In the genomic region with DNA sequence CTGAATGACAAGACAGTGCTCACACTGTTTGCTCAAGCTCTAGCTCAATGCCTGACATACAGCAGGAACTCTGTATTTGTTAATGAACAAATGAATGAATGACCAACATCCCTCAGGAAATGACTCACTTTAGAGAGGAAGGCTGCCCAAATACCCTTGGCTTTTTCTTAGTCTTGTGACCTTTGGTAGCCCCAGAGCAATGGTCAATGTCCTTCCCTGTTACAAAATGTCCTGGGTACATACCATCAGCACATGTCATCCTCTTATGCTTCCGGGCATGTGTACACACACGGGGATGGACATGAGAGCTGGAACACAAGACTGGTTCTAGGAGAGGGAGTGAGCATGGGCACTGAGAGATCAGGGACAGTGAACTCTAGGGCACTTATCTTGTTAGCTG, we compare ENCODE assay signal across 12 mouse cellular contexts. TPM values are rescaled to one million over a fixed set of nuclear protein-coding genes. Genes with fewer than 3 reads are reported as not detected.
DNase-seq lines count a peak whose midpoint lies in the region; ATAC-seq and TF ChIP-seq lines count a peak whose summit lies in the region.
"Had no signal": no experiment of that assay in that cellular context is flagged by ENCODE, and none has a peak within 500 bp of the region (broad histone marks: within the 10 kb centered on the region; RNA-seq: fewer than 3 reads in every experiment).

No protein-coding gene starts in this region.

- H3K27ac ChIP-seq in embryonic facial prominence, embryonic 15.5 days (replicated peaks): 0 out of 2 replicates have a peak overlapping the region, but pooled peaks have one; percentile 68
- H3K27ac ChIP-seq in limb, embryonic 14.5 days (replicated peaks; ENCODE audit: low read depth, low read length): 0 out of 2 replicates have a peak overlapping the region, but pooled peaks have one; percentile 11

- H3K4me3 ChIP-seq in embryonic facial prominence, embryonic 15.5 days (replicated peaks): no peak overlapping the region
- H3K4me3 ChIP-seq in limb, embryonic 14.5 days (replicated peaks; ENCODE audit: low read length): no peak overlapping the region
- H3K4me3 ChIP-seq: midbrain, embryonic 13.5 days had no signal

- intact Hi-C loops in gastrocnemius, postnatal 14 days (cut with DNase I; ENCODE audit: low total_unique reads): no loop called here

- H3K4me1 ChIP-seq in embryonic facial prominence, embryonic 15.5 days: peaks cover 36% of the 10 kb centered on the region
- peaks cover 20% of the 10 kb centered on the region for H3K4me1 ChIP-seq in limb, embryonic 14.5 days (ENCODE audit: control insufficient read depth, insufficient read depth, low read length)

- H3K9ac ChIP-seq in embryonic facial prominence, embryonic 15.5 days: no peak overlapping the region
- no peak overlapping the region for H3K9ac ChIP-seq in limb, embryonic 14.5 days (ENCODE audit: low read depth, low read length, severe bottlenecking)

- H3K27me3 ChIP-seq in embryonic facial prominence, embryonic 15.5 days: no peaks in the 10 kb centered on the region
- no peaks in the 10 kb centered on the region for H3K27me3 ChIP-seq in limb, embryonic 14.5 days (ENCODE audit: control insufficient read depth, insufficient read depth, low read length)
- H3K27me3 ChIP-seq: midbrain, embryonic 13.5 days had no signal

- DNase-seq in gastrocnemius, adult 18-20 months (ENCODE audit: low spot score): peak; percentile 68
- DNase-seq in gastrocnemius, postnatal 14 days: no peak
- DNase-seq in 416B (ENCODE audit: low read depth): peak; percentile 91
- no peak for DNase-seq in limb, embryonic 14.5 days (ENCODE audit: low spot score)
- DNase-seq in cerebellum, adult 9-10 months: no peak
- no peak for DNase-seq in thymus, postnatal 36 days
- no peak for DNase-seq in frontal cortex, postnatal 10 days (ENCODE audit: low spot score in 2 of 2)
- DNase-seq: right cerebral cortex, postnatal 25 days had no signal

- ATAC-seq in embryonic facial prominence, embryonic 15.5 days (ENCODE audit: insufficient number of reproducible peaks, low FRiP score, low TSS enrichment, low read depth): no peak
- ATAC-seq in limb, embryonic 14.5 days (ENCODE audit: low FRiP score, low read depth): no peak
- ATAC-seq: hindbrain, embryonic 16.5 days; midbrain, embryonic 13.5 days had no signal

- no peaks in the 10 kb centered on the region for H3K9me3 ChIP-seq in embryonic facial prominence, embryonic 15.5 days (replicated peaks)
- H3K9me3 ChIP-seq in limb, embryonic 14.5 days (ENCODE audit: control insufficient read depth, low read length): no peaks in the 10 kb centered on the region
- H3K9me3 ChIP-seq: G1E; midbrain, embryonic 13.5 days had no signal

- H3K36me3 ChIP-seq in embryonic facial prominence, embryonic 15.5 days: no peaks in the 10 kb centered on the region
- no peaks in the 10 kb centered on the region; the same call in 1 of the 2 replicates for H3K36me3 ChIP-seq in limb, embryonic 14.5 days (ENCODE audit: control insufficient read depth, insufficient read depth, low read length)

- H3K4me2 ChIP-seq in embryonic facial prominence, embryonic 15.5 days (replicated peaks): no peak overlapping the region
- H3K4me2 ChIP-seq in limb, embryonic 14.5 days (replicated peaks; ENCODE audit: low read depth, low read length, severe bottlenecking): no peak overlapping the region
- H3K4me2 ChIP-seq: midbrain, embryonic 13.5 days had no signal

- WGBS in embryonic facial prominence, embryonic 15.5 days: 70% methylated on average over 2 of the region's 2 CpGs
- 63% methylated on average over 2 of the region's 2 CpGs for WGBS in limb, embryonic 14.5 days

- no peak for TF ChIP-seq POLR2A in limb, embryonic 14.5 days (IDR thresholded peaks at IDR 0.05; ENCODE audit: borderline replicate concordance, extremely low read depth, insufficient read depth, insufficient read length)

RNA-seq across cellular contexts. Expression of a gene that starts 25.5 kb away (rescaled TPM):
- 10 to 100 TPM; 20.6 to 30.6 TPM for total RNA-seq in gastrocnemius, adult 18-20 months (2021)
- total RNA-seq in gastrocnemius, postnatal 14 days (2021): 10 to 100 TPM; 14.4 to 28.6 TPM
- 99.1 and 99.7 TPM in 2 replicates for polyA plus RNA-seq in embryonic facial prominence, embryonic 15.5 days (2015; fragmentation: Nextera tagmentation; extraction: Ambion mirVana)
- polyA plus RNA-seq in limb, embryonic 14.5 days (2012; rRNA removed): 46.8 and 54.3 TPM in 2 replicates
- 91.2 and 96.3 TPM in 2 replicates for polyA plus RNA-seq in limb, embryonic 14.5 days (2014; fragmentation: Nextera tagmentation; extraction: Ambion mirVana)

RNA-seq across cellular contexts. Expression of a gene that starts 41.7 kb away (rescaled TPM):
- 1 to 10 TPM; 1.6 to 5.3 TPM for total RNA-seq in gastrocnemius, adult 18-20 months (2021)
- total RNA-seq in gastrocnemius, postnatal 14 days (2021): 1 to 10 TPM; 4.1 to 4.7 TPM
- 60.1 and 60.6 TPM in 2 replicates for polyA plus RNA-seq in embryonic facial prominence, embryonic 15.5 days (2015; fragmentation: Nextera tagmentation; extraction: Ambion mirVana)
- polyA plus RNA-seq in limb, embryonic 14.5 days (2012; rRNA removed): 36.0 and 51.3 TPM in 2 replicates
- polyA plus RNA-seq in limb, embryonic 14.5 days (2014; fragmentation: Nextera tagmentation; extraction: Ambion mirVana): 71.8 and 83.6 TPM in 2 replicates

RNA-seq across cellular contexts. Expression of a gene that starts 52.1 kb away (rescaled TPM):
- 1 to 10 TPM; 2.6 to 3.5 TPM for total RNA-seq in gastrocnemius, adult 18-20 months (2021)
- 1 to 10 TPM; 5.9 to 6.0 TPM for total RNA-seq in gastrocnemius, postnatal 14 days (2021)
- 37.7 and 37.9 TPM in 2 replicates for polyA plus RNA-seq in embryonic facial prominence, embryonic 15.5 days (2015; fragmentation: Nextera tagmentation; extraction: Ambion mirVana)
- polyA plus RNA-seq in limb, embryonic 14.5 days (2012; rRNA removed): 21.7 and 23.7 TPM in 2 replicates
- polyA plus RNA-seq in limb, embryonic 14.5 days (2014; fragmentation: Nextera tagmentation; extraction: Ambion mirVana): 33.6 and 34.7 TPM in 2 replicates
- polyA plus RNA-seq: G1E had no signal

Comparison
In these comparisons a context has a peak if more than half of its experiments do, and no peak if none do; other contexts are left out.
1. DNase-seq: peak in gastrocnemius, adult 18-20 months (single experiment) and 416B (single experiment); none in gastrocnemius, postnatal 14 days (single experiment), limb, embryonic 14.5 days (single experiment), cerebellum, adult 9-10 months (single experiment), thymus, postnatal 36 days (0 of 2) and frontal cortex, postnatal 10 days (0 of 2).